Mouse (Mus musculus): ENCODE results near the gene Msl1. TPM values are rescaled to one million over a fixed set of nuclear protein-coding genes. Genes with fewer than 3 reads are reported as not detected.

The Msl1 gene
- polyA plus RNA-seq, 1 experiment: 40.5 TPM

DNA sequence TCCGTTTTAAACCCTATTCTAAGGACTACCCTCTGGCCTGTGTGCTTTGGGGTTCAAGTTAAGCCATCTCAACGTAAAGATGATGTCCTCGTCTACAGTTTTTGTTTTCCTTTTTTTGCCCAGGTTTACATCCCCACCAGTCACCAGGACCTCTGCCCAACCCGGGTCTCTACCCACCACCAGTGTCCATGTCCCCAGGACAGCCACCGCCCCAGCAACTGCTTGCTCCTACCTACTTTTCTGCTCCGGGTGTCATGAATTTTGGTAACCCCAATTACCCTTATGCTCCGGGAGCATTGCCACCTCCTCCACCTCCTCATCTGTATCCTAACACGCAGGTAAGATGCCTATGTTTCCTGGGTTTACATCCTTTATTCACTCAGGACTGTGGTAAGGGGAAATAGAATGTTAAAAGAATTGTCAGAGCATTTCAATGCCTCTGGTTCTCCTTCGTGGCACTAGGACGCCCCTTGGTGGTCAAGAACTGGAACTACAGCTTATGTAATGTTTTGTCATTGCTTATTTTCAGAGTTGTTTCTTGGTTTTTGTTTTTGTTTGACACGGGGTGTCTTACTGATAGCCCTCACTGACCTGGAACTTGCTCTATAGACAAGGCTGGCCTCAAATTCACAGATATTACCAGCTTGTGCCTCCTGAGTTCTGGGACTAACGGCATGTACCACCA lies 33.9 kb downstream of the Msl1 start:
- Histone ChIP-seq H3K79me2 (ENCODE audit: control insufficient read depth, insufficient read depth) (peaks cover 24% of the 10 kb centered on the region), H3K79me3 (ENCODE audit: low read depth) (peaks cover 16% of the 10 kb centered on the region), H3K4me3 (ENCODE audit: insufficient read depth, poor library complexity, severe bottlenecking) (no peak overlapping the region), H3K36me3 (ENCODE audit: control insufficient read depth, insufficient read depth) (peaks cover 94% of the 10 kb centered on the region), H3K27me3 (ENCODE audit: control insufficient read depth, insufficient read depth, insufficient read length) (no peaks in the 10 kb centered on the region), H3ac (ENCODE audit: control insufficient read depth, insufficient read length, low read depth) (no peak overlapping the region)
- TF ChIP-seq FOSL1 (IDR thresholded peaks at IDR 0.05; ENCODE audit: insufficient read depth, low read length, poor library complexity, severe bottlenecking): no peak
- TF ChIP-seq CEBPB (IDR thresholded peaks at IDR 0.05; ENCODE audit: low read depth): no peak
- TF ChIP-seq USF1 (IDR thresholded peaks at IDR 0.05; ENCODE audit: low read depth): no peak
- TF ChIP-seq MYOG (IDR thresholded peaks at IDR 0.05; ENCODE audit: control insufficient read depth, extremely low read depth, insufficient read length): no peak
- no peak for TF ChIP-seq MYOD1 (IDR thresholded peaks at IDR 0.05; ENCODE audit: control insufficient read depth, insufficient read length, low read depth)
- no peak for TF ChIP-seq MAX (IDR thresholded peaks at IDR 0.05)

- Histone ChIP-seq H3K79me2 (ENCODE audit: control insufficient read depth, insufficient read depth) (peaks cover 18% of the 10 kb centered on the region), H3K27me3 (ENCODE audit: control insufficient read depth, insufficient read depth, insufficient read length) (no peaks in the 10 kb centered on the region), H3K36me3 (ENCODE audit: control insufficient read depth, insufficient read depth) (peaks cover 89% of the 10 kb centered on the region), H3K79me3 (ENCODE audit: low read depth) (peaks cover 10% of the 10 kb centered on the region), H3ac (ENCODE audit: control insufficient read depth, insufficient read length, low read depth) (no peak overlapping the region), H3K4me3 (ENCODE audit: insufficient read depth, poor library complexity, severe bottlenecking) (no peak overlapping the region)
- TF ChIP-seq FOSL1 (IDR thresholded peaks at IDR 0.05; ENCODE audit: insufficient read depth, low read length, poor library complexity, severe bottlenecking) (no peak), MYOD1 (IDR thresholded peaks at IDR 0.05; ENCODE audit: control insufficient read depth, insufficient read length, low read depth) (no peak), MYOG (IDR thresholded peaks at IDR 0.05; ENCODE audit: control insufficient read depth, extremely low read depth, insufficient read length) (no peak), USF1 (IDR thresholded peaks at IDR 0.05; ENCODE audit: low read depth) (no peak), MAX (IDR thresholded peaks at IDR 0.05) (no peak), CTCF (IDR thresholded peaks at IDR 0.05; ENCODE audit: control insufficient read depth, insufficient read depth, insufficient read length) (no peak), CEBPB (IDR thresholded peaks at IDR 0.05; ENCODE audit: low read depth) (no peak)
Observed at GRCm38 (mm10) chr11:98829875-98830274, 34.6 kb downstream of the Msl1 start.

DNA sequence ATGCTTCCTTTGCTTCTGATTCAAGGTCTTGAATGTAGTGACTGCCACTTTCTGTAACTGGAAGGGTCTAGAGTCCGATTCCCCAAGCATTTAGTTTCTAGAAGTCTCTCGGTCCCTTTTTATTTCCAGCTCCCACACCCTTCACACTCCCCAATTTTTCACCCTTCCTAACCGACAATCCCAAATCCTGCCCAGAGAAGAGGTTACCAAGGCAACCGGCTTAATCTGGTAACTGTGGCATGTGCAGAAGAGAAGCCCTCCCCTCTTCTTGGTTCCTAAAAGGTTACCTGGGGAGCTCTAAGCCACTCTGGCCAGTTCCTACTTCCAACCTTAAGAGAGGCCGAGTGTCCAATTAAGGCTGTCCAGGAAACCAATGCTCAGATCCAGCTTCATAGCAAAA lies 40.0 kb downstream of the Msl1 start:
- Histone ChIP-seq H3ac (ENCODE audit: control insufficient read depth, insufficient read length, low read depth) (no peak overlapping the region), H3K4me3 (ENCODE audit: insufficient read depth, poor library complexity, severe bottlenecking) (no peak overlapping the region), H3K27me3 (ENCODE audit: control insufficient read depth, insufficient read depth, insufficient read length) (no peaks in the 10 kb centered on the region)

DNA sequence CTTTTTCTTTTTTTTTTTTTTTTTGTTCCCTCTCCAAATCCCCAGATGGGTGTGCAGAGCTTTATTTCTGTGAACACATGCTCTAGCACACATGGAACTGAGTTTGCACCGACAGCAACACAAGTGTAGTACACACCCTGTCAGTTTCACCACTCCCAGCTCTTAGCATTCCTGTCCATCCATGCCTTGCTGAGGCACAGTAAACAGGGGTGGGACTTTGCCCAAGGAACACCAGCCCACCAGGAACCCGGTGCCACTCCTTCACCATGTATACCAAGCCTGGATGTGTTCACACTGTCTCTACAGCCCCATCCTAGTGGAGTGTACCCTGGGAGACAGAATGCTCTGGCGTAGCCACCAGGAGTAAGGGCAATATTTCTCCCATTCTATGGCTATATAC lies 40.4 kb downstream of the Msl1 start:
- Histone ChIP-seq H3K79me3 (ENCODE audit: low read depth) (no peaks in the 10 kb centered on the region), H3K36me3 (ENCODE audit: control insufficient read depth, insufficient read depth) (peaks cover 36% of the 10 kb centered on the region), H3ac (ENCODE audit: control insufficient read depth, insufficient read length, low read depth) (no peak overlapping the region), H3K79me2 (ENCODE audit: control insufficient read depth, insufficient read depth) (no peaks in the 10 kb centered on the region), H3K27me3 (ENCODE audit: control insufficient read depth, insufficient read depth, insufficient read length) (no peaks in the 10 kb centered on the region), H3K4me3 (ENCODE audit: insufficient read depth, poor library complexity, severe bottlenecking) (no peak overlapping the region)
- TF ChIP-seq MYOG (IDR thresholded peaks at IDR 0.05; ENCODE audit: control insufficient read depth, extremely low read depth, insufficient read length) (no peak), USF1 (IDR thresholded peaks at IDR 0.05; ENCODE audit: low read depth) (no peak), MYOD1 (IDR thresholded peaks at IDR 0.05; ENCODE audit: control insufficient read depth, insufficient read length, low read depth) (no peak), CEBPB (IDR thresholded peaks at IDR 0.05; ENCODE audit: low read depth) (no peak), FOSL1 (IDR thresholded peaks at IDR 0.05; ENCODE audit: insufficient read depth, low read length, poor library complexity, severe bottlenecking) (no peak), CTCF (IDR thresholded peaks at IDR 0.05; ENCODE audit: control insufficient read depth, insufficient read depth, insufficient read length) (no peak), MAX (IDR thresholded peaks at IDR 0.05) (no peak)

More for the DNA sequence above, 40.0 kb downstream of the Msl1 start:
- peaks cover 40% of the 10 kb centered on the region for H3K36me3 ChIP-seq (ENCODE audit: control insufficient read depth, insufficient read depth)
- TF ChIP-seq MYOD1 (IDR thresholded peaks at IDR 0.05; ENCODE audit: control insufficient read depth, insufficient read length, low read depth) (no peak), MYOG (IDR thresholded peaks at IDR 0.05; ENCODE audit: control insufficient read depth, extremely low read depth, insufficient read length) (no peak), CEBPB (IDR thresholded peaks at IDR 0.05; ENCODE audit: low read depth) (no peak), FOSL1 (IDR thresholded peaks at IDR 0.05; ENCODE audit: insufficient read depth, low read length, poor library complexity, severe bottlenecking) (no peak), USF1 (IDR thresholded peaks at IDR 0.05; ENCODE audit: low read depth) (no peak), CTCF (IDR thresholded peaks at IDR 0.05; ENCODE audit: control insufficient read depth, insufficient read depth, insufficient read length) (no peak), MAX (IDR thresholded peaks at IDR 0.05) (no peak)
- no peaks in the 10 kb centered on the region for H3K79me2 ChIP-seq (ENCODE audit: control insufficient read depth, insufficient read depth)
- H3K79me3 ChIP-seq (ENCODE audit: low read depth): no peaks in the 10 kb centered on the region

GRCm38 (mm10) chr11:98836128-98836527 lies 40.8 kb downstream of the Msl1 start:
- H3K36me3 ChIP-seq (ENCODE audit: control insufficient read depth, insufficient read depth): peaks cover 32% of the 10 kb centered on the region
- no peaks in the 10 kb centered on the region for H3K27me3 ChIP-seq (ENCODE audit: control insufficient read depth, insufficient read depth, insufficient read length)
- no peak overlapping the region for H3K4me3 ChIP-seq (ENCODE audit: insufficient read depth, poor library complexity, severe bottlenecking)
- TF ChIP-seq CEBPB (IDR thresholded peaks at IDR 0.05; ENCODE audit: low read depth) (no peak), MYOG (IDR thresholded peaks at IDR 0.05; ENCODE audit: control insufficient read depth, extremely low read depth, insufficient read length) (no peak), MYOD1 (IDR thresholded peaks at IDR 0.05; ENCODE audit: control insufficient read depth, insufficient read length, low read depth) (no peak), MAX (IDR thresholded peaks at IDR 0.05) (no peak), CTCF (IDR thresholded peaks at IDR 0.05; ENCODE audit: control insufficient read depth, insufficient read depth, insufficient read length) (no peak), FOSL1 (IDR thresholded peaks at IDR 0.05; ENCODE audit: insufficient read depth, low read length, poor library complexity, severe bottlenecking) (no peak), USF1 (IDR thresholded peaks at IDR 0.05; ENCODE audit: low read depth) (no peak)
- H3ac ChIP-seq (ENCODE audit: control insufficient read depth, insufficient read length, low read depth): no peak overlapping the region
- no peaks in the 10 kb centered on the region for H3K79me3 ChIP-seq (ENCODE audit: low read depth)
- no peaks in the 10 kb centered on the region for H3K79me2 ChIP-seq (ENCODE audit: control insufficient read depth, insufficient read depth)
